Mouse (Mus musculus): ENCODE results near the gene Gm15155.
"Not testable (repeated sequence)": the region's sequence is repeated elsewhere in the genome, so short reads cannot be mapped to it uniquely, and the experiment has no call there.

The Gm15155 gene

GRCm38 (mm10) chrX:156155776-156156175 is 531.2 kb downstream of the Gm15155 start:
- no peak for DNase-seq

- no peak for DNase-seq
Measured at GRCm38 (mm10) chrX:156171587-156171986, 547.0 kb downstream of the Gm15155 start.

- not testable (repeated sequence) for DNase-seq
Measured at GRCm38 (mm10) chrX:156303806-156304205, 679.3 kb downstream of the Gm15155 start.

Measured in kidney, adult 11 months (tissue).